In genomic region chr1:184832211-184832610, GRCm38 (mm10) we compare ENCODE assay signal across 13 mouse cellular contexts. TPM values are rescaled to one million over a fixed set of nuclear protein-coding genes. Genes with fewer than 3 reads are reported as not detected.
DNase-seq lines count a peak whose midpoint lies in the region; ATAC-seq and TF ChIP-seq lines count a peak whose summit lies in the region.
"Had no signal": no experiment of that assay in that cellular context is flagged by ENCODE, and none has a peak within 500 bp of the region (broad histone marks: within the 10 kb centered on the region; RNA-seq: fewer than 3 reads in every experiment).

No protein-coding gene starts in this region.

- no peak overlapping the region for H3K27ac ChIP-seq in forebrain, postnatal 0 days (ENCODE audit: low read depth, low read length)
- H3K27ac ChIP-seq in forebrain, embryonic 11.5 days (ENCODE audit: low read depth, low read length) = no peak overlapping the region
- no peak overlapping the region for H3K27ac ChIP-seq in midbrain, postnatal 0 days (ENCODE audit: low read depth, low read length)
- no peak overlapping the region for H3K27ac ChIP-seq in midbrain, embryonic 14.5 days (replicated peaks; ENCODE audit: low read depth, low read length)
- no peak overlapping the region for H3K27ac ChIP-seq in stomach, postnatal 0 days (replicated peaks)
- H3K27ac ChIP-seq: embryonic facial prominence, embryonic 15.5 days; limb, embryonic 15.5 days had no signal

- no peaks in the 10 kb centered on the region for H3K27me3 ChIP-seq in forebrain, postnatal 0 days (ENCODE audit: insufficient read depth, low read length)
- H3K27me3 ChIP-seq in forebrain, embryonic 11.5 days (ENCODE audit: control insufficient read depth, insufficient read depth, low read length) = no peaks in the 10 kb centered on the region
- no peaks in the 10 kb centered on the region for H3K27me3 ChIP-seq in midbrain, postnatal 0 days (ENCODE audit: insufficient read depth, low read length)
- H3K27me3 ChIP-seq in midbrain, embryonic 14.5 days (ENCODE audit: control insufficient read depth, insufficient read depth, low read length) = no peaks in the 10 kb centered on the region
- H3K27me3 ChIP-seq in stomach, postnatal 0 days (ENCODE audit: control insufficient read depth, insufficient read depth, low read length) = no peaks in the 10 kb centered on the region
- H3K27me3 ChIP-seq: embryonic facial prominence, embryonic 15.5 days; limb, embryonic 15.5 days had no signal

- no peak for DNase-seq in forebrain, postnatal 0 days
- DNase-seq in forebrain, embryonic 11.5 days (ENCODE audit: low spot score) = no peak
- no peak for DNase-seq in midbrain, postnatal 0 days (ENCODE audit: low spot score)
- DNase-seq in midbrain, embryonic 14.5 days = no peak
- no peak for DNase-seq in stomach, postnatal 0 days (ENCODE audit: low spot score)
- DNase-seq in gastrocnemius, postnatal 36 days = no peak
- no peak for DNase-seq in adrenal gland, adult 8-10 months
- DNase-seq: heart, postnatal 36 days; right cerebral cortex, postnatal 14 days had no signal

- H3K4me3 ChIP-seq in forebrain, postnatal 0 days (ENCODE audit: low read depth, low read length) = no peak overlapping the region
- no peak overlapping the region for H3K4me3 ChIP-seq in forebrain, embryonic 11.5 days (ENCODE audit: low read depth, low read length)
- no peak overlapping the region for H3K4me3 ChIP-seq in midbrain, postnatal 0 days (ENCODE audit: low read depth, low read length)
- no peak overlapping the region for H3K4me3 ChIP-seq in midbrain, embryonic 14.5 days (replicated peaks; ENCODE audit: low read depth, low read length)
- no peak overlapping the region for H3K4me3 ChIP-seq in stomach, postnatal 0 days (ENCODE audit: low read depth, low read length)
- H3K4me3 ChIP-seq: embryonic facial prominence, embryonic 15.5 days; limb, embryonic 15.5 days; myocyte had no signal

- 86% methylated on average over 10 of the region's 10 CpGs for WGBS in forebrain, postnatal 0 days
- 83% methylated on average over 10 of the region's 10 CpGs for WGBS in forebrain, embryonic 11.5 days
- WGBS in midbrain, postnatal 0 days = 83% methylated on average over 10 of the region's 10 CpGs
- WGBS in midbrain, embryonic 14.5 days = 85% methylated on average over 10 of the region's 10 CpGs
- WGBS in stomach, postnatal 0 days = 85% methylated on average over 10 of the region's 10 CpGs

- no peak for TF ChIP-seq EP300 in stomach, postnatal 0 days (optimal IDR thresholded peaks at IDR 0.05)

- no peak overlapping the region for H3K4me2 ChIP-seq in forebrain, postnatal 0 days (ENCODE audit: low read depth)
- H3K4me2 ChIP-seq in forebrain, embryonic 11.5 days (ENCODE audit: low read depth, low read length, severe bottlenecking) = no peak overlapping the region
- H3K4me2 ChIP-seq in midbrain, postnatal 0 days (ENCODE audit: low read depth, low read length, poor library complexity, severe bottlenecking) = no peak overlapping the region
- no peak overlapping the region for H3K4me2 ChIP-seq in midbrain, embryonic 14.5 days (ENCODE audit: low read length)
- H3K4me2 ChIP-seq in stomach, postnatal 0 days (replicated peaks; ENCODE audit: low read depth) = no peak overlapping the region
- H3K4me2 ChIP-seq: embryonic facial prominence, embryonic 15.5 days; limb, embryonic 15.5 days had no signal

- H3K4me1 ChIP-seq in forebrain, postnatal 0 days (ENCODE audit: insufficient read depth) = no peaks in the 10 kb centered on the region
- peaks cover under 1% of the 10 kb centered on the region; the same call in 1 of the 2 replicates for H3K4me1 ChIP-seq in forebrain, embryonic 11.5 days (replicated peaks; ENCODE audit: control insufficient read depth, insufficient read depth, low read length)
- H3K4me1 ChIP-seq in midbrain, postnatal 0 days (ENCODE audit: insufficient read depth, low read length) = no peaks in the 10 kb centered on the region
- H3K4me1 ChIP-seq in midbrain, embryonic 14.5 days (ENCODE audit: control insufficient read depth, insufficient read depth, low read length) = peaks cover 5% of the 10 kb centered on the region; the same call in 1 of the 2 replicates
- no peaks in the 10 kb centered on the region for H3K4me1 ChIP-seq in stomach, postnatal 0 days (replicated peaks; ENCODE audit: control insufficient read depth, insufficient read depth)
- H3K4me1 ChIP-seq: limb, embryonic 15.5 days had no signal

- intact Hi-C loops in gastrocnemius, postnatal 36 days (cut with DNase I) = no loop called here

- no peak overlapping the region for H3K9ac ChIP-seq in forebrain, postnatal 0 days
- H3K9ac ChIP-seq in forebrain, embryonic 11.5 days (ENCODE audit: low read length) = no peak overlapping the region
- H3K9ac ChIP-seq in midbrain, postnatal 0 days (replicated peaks; ENCODE audit: low read length, poor library complexity, severe bottlenecking) = no peak overlapping the region
- H3K9ac ChIP-seq in midbrain, embryonic 14.5 days (replicated peaks; ENCODE audit: low read length) = no peak overlapping the region
- H3K9ac ChIP-seq in stomach, postnatal 0 days (ENCODE audit: low read length) = no peak overlapping the region
- H3K9ac ChIP-seq: embryonic facial prominence, embryonic 15.5 days; limb, embryonic 15.5 days had no signal

- H3K36me3 ChIP-seq in forebrain, postnatal 0 days (ENCODE audit: insufficient read depth) = peaks cover 25% of the 10 kb centered on the region; the same call in 1 of the 2 replicates
- H3K36me3 ChIP-seq in forebrain, embryonic 11.5 days (ENCODE audit: control insufficient read depth, insufficient read depth, low read length) = no peaks in the 10 kb centered on the region; the same call in 1 of the 2 replicates
- peaks cover 22% of the 10 kb centered on the region for H3K36me3 ChIP-seq in midbrain, postnatal 0 days (ENCODE audit: insufficient read depth, low read length)
- peaks cover 25% of the 10 kb centered on the region for H3K36me3 ChIP-seq in midbrain, embryonic 14.5 days (ENCODE audit: control insufficient read depth, insufficient read depth, low read length)
- H3K36me3 ChIP-seq in stomach, postnatal 0 days (ENCODE audit: control insufficient read depth, insufficient read depth, low read length) = peaks cover 22% of the 10 kb centered on the region

- peak; percentile 39 for TF ChIP-seq CTCF in forebrain, postnatal 0 days (IDR thresholded peaks at IDR 0.05; ENCODE audit: low read depth)
- TF ChIP-seq CTCF in midbrain, postnatal 0 days (IDR thresholded peaks at IDR 0.05) = peak; percentile 53
- TF ChIP-seq CTCF in stomach, postnatal 0 days (IDR thresholded peaks at IDR 0.05; ENCODE audit: low read depth) = peak; percentile 61

- no peaks in the 10 kb centered on the region for H3K9me3 ChIP-seq in forebrain, postnatal 0 days (ENCODE audit: low read length)
- H3K9me3 ChIP-seq in forebrain, embryonic 11.5 days (ENCODE audit: control insufficient read depth, low read length) = no peaks in the 10 kb centered on the region
- no peaks in the 10 kb centered on the region for H3K9me3 ChIP-seq in midbrain, postnatal 0 days (ENCODE audit: low read length)
- no peaks in the 10 kb centered on the region for H3K9me3 ChIP-seq in midbrain, embryonic 14.5 days (ENCODE audit: control insufficient read depth, low read length)
- no peaks in the 10 kb centered on the region for H3K9me3 ChIP-seq in stomach, postnatal 0 days (ENCODE audit: control insufficient read depth, low read length)
- H3K9me3 ChIP-seq: embryonic facial prominence, embryonic 15.5 days; limb, embryonic 15.5 days had no signal

- no peak for ATAC-seq in forebrain, postnatal 0 days
- no peak for ATAC-seq in forebrain, embryonic 11.5 days (replicated peaks; ENCODE audit: low FRiP score)
- no peak for ATAC-seq in midbrain, postnatal 0 days (ENCODE audit: low FRiP score)
- no peak for ATAC-seq in midbrain, embryonic 14.5 days (ENCODE audit: low FRiP score, low TSS enrichment)
- ATAC-seq in common myeloid progenitor, adult 5-6 weeks (replicated peaks; ENCODE audit: low read depth, poor library complexity, severe bottlenecking) = 0 out of 2 replicates have a peak, but pooled peaks have one; percentile 29
- peak; percentile 33; the same call in 1 of the 2 replicates for ATAC-seq in stomach, postnatal 0 days (ENCODE audit: low FRiP score, low TSS enrichment)

RNA-seq across cellular contexts. Expression of gene Marc2, which starts 14.0 kb away (rescaled TPM):
- total RNA-seq in forebrain, postnatal 0 days (2014; rRNA removed) = 60.1 and 65.5 TPM in 2 replicates
- polyA plus RNA-seq in forebrain, postnatal 0 days (2015; fragmentation: Nextera tagmentation; extraction: Ambion mirVana) = 138 and 139 TPM in 2 replicates
- 89.7 and 96.4 TPM in 2 replicates for polyA plus RNA-seq in forebrain, embryonic 11.5 days (2014; fragmentation: Nextera tagmentation; extraction: Ambion mirVana)
- 46.3 and 56.1 TPM in 2 replicates for total RNA-seq in midbrain, postnatal 0 days (2014; rRNA removed)
- 121 and 124 TPM in 2 replicates for polyA plus RNA-seq in midbrain, postnatal 0 days (2015; fragmentation: Nextera tagmentation; extraction: Ambion mirVana)
- 111 and 112 TPM in 2 replicates for polyA plus RNA-seq in midbrain, embryonic 14.5 days (2014; fragmentation: Nextera tagmentation; extraction: Ambion mirVana)
- 63.2 and 74.7 TPM in 2 replicates for total RNA-seq in common myeloid progenitor, adult 5-6 weeks (2017)
- polyA plus RNA-seq in stomach, postnatal 0 days (2015; fragmentation: Nextera tagmentation; extraction: Ambion mirVana) = 197 and 217 TPM in 2 replicates
- 100 to 1,000 TPM; 124 to 142 TPM for total RNA-seq in gastrocnemius, postnatal 36 days (2021)
- 100 to 1,000 TPM; 349 to 519 (median 450) TPM for total RNA-seq in adrenal gland, adult 8-10 months (2022)

RNA-seq across cellular contexts. Expression of gene Marc1, which starts 21.1 kb away (rescaled TPM):
- total RNA-seq in forebrain, postnatal 0 days (2014; rRNA removed) = 0.15 and 0.24 TPM in 2 replicates
- polyA plus RNA-seq in forebrain, postnatal 0 days (2015; fragmentation: Nextera tagmentation; extraction: Ambion mirVana) = 0.11 and 0.45 TPM in 2 replicates
- polyA plus RNA-seq in forebrain, embryonic 11.5 days (2014; fragmentation: Nextera tagmentation; extraction: Ambion mirVana) = 0.15 TPM in 1 of 2 replicates, not detected in the other
- total RNA-seq in midbrain, postnatal 0 days (2014; rRNA removed) = 0.55 TPM in 1 of 2 replicates, not detected in the other
- polyA plus RNA-seq in midbrain, postnatal 0 days (2015; fragmentation: Nextera tagmentation; extraction: Ambion mirVana) = 0.21 and 0.25 TPM in 2 replicates
- polyA plus RNA-seq in midbrain, embryonic 14.5 days (2014; fragmentation: Nextera tagmentation; extraction: Ambion mirVana) = 0.13 and 0.28 TPM in 2 replicates
- total RNA-seq in common myeloid progenitor, adult 5-6 weeks (2017) = not detected in 2 replicates
- polyA plus RNA-seq in stomach, postnatal 0 days (2015; fragmentation: Nextera tagmentation; extraction: Ambion mirVana) = 0.32 and 0.65 TPM in 2 replicates
- under 1 TPM; 0.22 to 0.36 TPM for total RNA-seq in gastrocnemius, postnatal 36 days (2021)
- total RNA-seq in adrenal gland, adult 8-10 months (2022) = 1 to 10 TPM in 3 of 4 experiments, under 1 TPM in 1; 0.68 to 3.5 (median 1.6) TPM
- total RNA-seq: heart, postnatal 36 days had no signal
- polyA plus RNA-seq: myocyte had no signal

RNA-seq across cellular contexts. Expression of gene C130074G19Rik, which starts 50.8 kb away (rescaled TPM):
- 9.5 and 10.7 TPM in 2 replicates for total RNA-seq in forebrain, postnatal 0 days (2014; rRNA removed)
- 0.94 and 1.2 TPM in 2 replicates for polyA plus RNA-seq in forebrain, postnatal 0 days (2015; fragmentation: Nextera tagmentation; extraction: Ambion mirVana)
- polyA plus RNA-seq in forebrain, embryonic 11.5 days (2014; fragmentation: Nextera tagmentation; extraction: Ambion mirVana) = 0.48 and 0.53 TPM in 2 replicates
- 6.6 and 7.1 TPM in 2 replicates for total RNA-seq in midbrain, postnatal 0 days (2014; rRNA removed)
- polyA plus RNA-seq in midbrain, postnatal 0 days (2015; fragmentation: Nextera tagmentation; extraction: Ambion mirVana) = 0.55 and 0.85 TPM in 2 replicates
- polyA plus RNA-seq in midbrain, embryonic 14.5 days (2014; fragmentation: Nextera tagmentation; extraction: Ambion mirVana) = 0.40 and 1.1 TPM in 2 replicates
- total RNA-seq in common myeloid progenitor, adult 5-6 weeks (2017) = not detected in 2 replicates
- 1.9 TPM in 2 replicates for polyA plus RNA-seq in stomach, postnatal 0 days (2015; fragmentation: Nextera tagmentation; extraction: Ambion mirVana)
- 10 to 100 TPM; 12.0 to 12.4 TPM for total RNA-seq in gastrocnemius, postnatal 36 days (2021)
- total RNA-seq in adrenal gland, adult 8-10 months (2022) = 10 to 100 TPM; 30.1 to 57.1 (median 41.9) TPM

Comparison
In these comparisons a context has a peak if more than half of its experiments do, and no peak if none do; other contexts are left out.
1. ATAC-seq: peak in common myeloid progenitor, adult 5-6 weeks (single experiment) and stomach, postnatal 0 days (single experiment); none in forebrain, postnatal 0 days (single experiment), forebrain, embryonic 11.5 days (single experiment), midbrain, postnatal 0 days (single experiment) and midbrain, embryonic 14.5 days (single experiment).
2. Peak in every context shown above with its lines, with median percentiles within 50 percentile points of each other: CTCF ChIP-seq.